Mouse (Mus musculus) fibroblast of lung, adult 2 months (primary cell): ENCODE data around the gene Grik1.

Experiments
- DNase-seq: peaks from one replicate; pipeline ENCODE4 v3.0.0-alpha.2; 2011; ENCODE audit warnings: low read depth

Gene Grik1

GRCm38 (mm10) chr16:88290132-88290772, at the start of gene Grik1:
TSS of gene Grik1 (minus strand) at chr16:88290265.
- no peak for DNase-seq

- DNase-seq, result no peak
These were observed 4.1 kb upstream of the Grik1 start for GRCm38 (mm10) chr16:88294209-88294608.

GRCm38 (mm10) chr16:88289421-88290081, 514 bp downstream of the Grik1 start:
- DNase-seq, result no peak

- no peak for DNase-seq
These were observed 31.7 kb downstream of the Grik1 start for GRCm38 (mm10) chr16:88258407-88258806.

DNA sequence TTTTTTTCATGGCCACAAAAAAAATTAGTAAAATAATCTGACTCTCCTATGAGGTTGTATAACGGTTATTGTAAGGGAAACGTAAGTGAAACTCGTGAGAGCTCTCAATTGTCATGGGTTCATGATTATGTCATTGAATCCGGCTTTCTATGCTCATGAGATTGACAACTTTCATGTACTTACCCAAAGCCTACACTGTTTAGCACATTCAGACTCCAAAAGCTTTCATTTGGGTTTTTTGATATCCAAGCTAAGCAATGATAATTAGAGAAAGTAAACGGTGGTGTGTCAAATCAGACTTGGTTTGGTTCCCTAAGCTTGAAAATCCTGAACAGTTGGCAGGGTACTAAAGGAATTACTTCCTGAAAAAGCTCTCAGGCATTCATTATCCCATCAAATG, 33.0 kb downstream of the Grik1 start:
- no peak for DNase-seq

GRCm38 (mm10) chr16:88256101-88256500, 34.0 kb downstream of the Grik1 start:
- DNase-seq, result no peak

DNA sequence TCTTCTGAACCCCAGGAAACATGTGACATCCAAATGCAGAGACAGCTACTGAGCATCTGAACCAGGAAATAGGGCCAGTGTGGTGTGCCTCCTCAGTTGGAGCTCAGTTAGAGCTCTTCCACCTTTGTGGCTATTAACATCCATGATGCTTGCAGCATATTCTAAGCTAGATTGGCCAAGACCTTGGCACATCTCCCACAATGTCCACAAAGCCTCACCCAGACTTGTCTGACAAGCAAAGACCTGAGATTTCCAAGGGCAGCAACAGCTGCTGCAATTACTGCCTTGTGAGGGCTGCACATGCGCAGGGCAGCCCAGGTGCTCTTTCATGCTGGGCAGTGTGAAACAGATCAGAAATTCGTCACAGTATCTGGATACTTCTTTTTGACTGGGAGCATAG, 37.4 kb downstream of the Grik1 start:
- DNase-seq, result no peak

DNA sequence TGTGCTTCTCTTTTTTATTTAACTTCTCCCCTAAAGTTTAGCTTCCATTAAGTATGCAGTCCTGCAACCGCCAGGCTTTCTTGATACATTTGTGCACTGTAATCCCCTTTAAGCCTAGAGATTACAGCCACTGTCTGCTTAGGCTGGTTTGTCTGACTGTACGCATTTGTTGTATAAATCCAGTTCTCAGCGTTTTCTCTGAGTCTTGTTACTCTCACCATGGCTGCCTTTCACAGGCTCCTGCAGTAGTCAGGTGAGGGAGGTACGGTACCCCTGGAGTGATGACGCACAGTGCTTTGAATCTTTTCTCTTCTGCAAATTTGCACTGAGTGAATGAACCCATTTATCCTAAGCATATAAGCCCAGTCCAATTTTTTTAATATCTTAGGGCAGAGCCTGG, 39.0 kb downstream of the Grik1 start:
- DNase-seq, result no peak

DNA sequence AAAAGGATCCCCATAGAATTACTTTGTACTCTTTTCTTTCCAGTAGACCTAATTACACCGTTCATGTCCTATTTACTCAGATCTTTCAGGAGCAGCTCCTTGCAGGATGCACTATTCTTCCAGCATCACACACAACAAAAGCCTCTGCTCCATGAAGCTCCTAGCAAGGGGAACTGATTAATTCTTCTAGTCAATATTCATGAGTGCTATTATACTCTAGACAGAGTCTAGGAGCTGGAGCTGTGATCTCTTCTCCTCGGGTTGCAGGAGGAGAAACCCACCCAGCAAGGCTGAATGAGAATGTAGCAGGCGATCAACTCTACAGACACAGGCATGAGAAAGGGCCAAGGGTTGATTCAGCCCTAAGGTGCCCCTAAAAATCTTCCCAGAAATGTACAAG, 40.2 kb downstream of the Grik1 start:
- no peak for DNase-seq

DNA sequence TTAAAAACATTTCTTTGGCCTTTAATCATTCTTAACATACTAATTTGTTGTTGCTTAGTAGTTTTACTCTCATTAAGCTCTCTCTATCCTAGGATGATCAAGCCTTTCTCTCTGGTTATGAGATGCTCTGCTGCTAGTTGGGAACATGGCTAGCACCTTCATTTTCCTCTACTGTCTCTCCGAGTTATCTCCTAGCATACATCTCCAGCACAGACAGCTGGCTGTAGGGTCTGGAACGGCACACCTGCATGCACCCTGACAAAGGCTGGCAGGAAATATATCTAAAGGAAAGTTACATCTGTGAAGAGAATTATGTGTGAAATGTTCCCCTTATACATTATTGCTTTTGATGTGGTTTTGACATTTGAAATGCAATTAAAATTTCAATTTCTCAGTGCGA, 42.5 kb downstream of the Grik1 start:
- DNase-seq, result no peak

- no peak for DNase-seq
These were observed 45.4 kb downstream of the Grik1 start for GRCm38 (mm10) chr16:88244658-88245057.

GRCm38 (mm10) chr16:88225616-88226015, 64.4 kb downstream of the Grik1 start:
- no peak for DNase-seq

GRCm38 (mm10) chr16:88221932-88222331, 68.1 kb downstream of the Grik1 start:
- DNase-seq, result no peak

DNA sequence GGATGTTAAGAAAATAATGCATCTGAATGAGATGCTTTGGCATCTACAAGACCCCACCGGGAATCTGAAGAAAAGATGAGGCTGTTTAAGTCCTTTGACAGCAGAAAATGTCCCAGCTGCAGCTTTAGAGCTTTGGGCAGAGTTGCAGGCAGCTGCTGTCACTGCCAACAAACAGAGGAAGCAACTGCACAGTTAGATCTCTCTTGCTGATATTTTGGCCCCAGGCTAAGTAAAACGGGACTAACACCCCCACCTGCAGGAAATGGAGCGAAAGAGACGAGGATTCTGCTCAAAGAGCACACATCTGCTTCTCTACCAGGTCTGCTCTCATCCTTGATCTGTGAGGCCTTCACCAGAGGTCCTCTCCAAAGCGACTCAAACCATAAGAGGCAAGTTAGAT, 77.5 kb downstream of the Grik1 start:
- DNase-seq, result no peak

- DNase-seq, result no peak
These were observed 78.2 kb downstream of the Grik1 start for GRCm38 (mm10) chr16:88211852-88212251.

- DNase-seq, result no peak
These were observed 85.7 kb downstream of the Grik1 start for GRCm38 (mm10) chr16:88204400-88204799.

DNA sequence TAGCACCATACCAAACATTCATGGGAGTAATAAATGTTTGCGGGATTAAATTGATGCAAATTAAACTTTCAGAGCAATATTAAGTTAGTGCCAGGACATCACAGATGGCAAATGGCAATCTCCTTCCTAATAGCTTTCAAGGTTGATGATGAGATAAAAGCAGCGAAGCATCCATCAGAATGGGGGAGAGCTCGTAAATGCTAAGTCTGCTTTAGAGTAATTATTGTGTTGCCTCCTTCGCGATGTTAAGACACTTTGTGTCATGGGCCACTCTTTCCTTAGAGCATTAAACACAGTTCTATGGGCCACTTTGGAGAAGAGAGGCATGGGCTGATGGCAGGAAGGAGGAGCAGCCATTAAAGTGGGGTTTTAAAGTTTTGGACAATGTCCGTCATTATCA, 86.1 kb downstream of the Grik1 start:
- DNase-seq, result no peak

GRCm38 (mm10) chr16:88187433-88188037, 102.5 kb downstream of the Grik1 start:
- DNase-seq, result no peak

DNA sequence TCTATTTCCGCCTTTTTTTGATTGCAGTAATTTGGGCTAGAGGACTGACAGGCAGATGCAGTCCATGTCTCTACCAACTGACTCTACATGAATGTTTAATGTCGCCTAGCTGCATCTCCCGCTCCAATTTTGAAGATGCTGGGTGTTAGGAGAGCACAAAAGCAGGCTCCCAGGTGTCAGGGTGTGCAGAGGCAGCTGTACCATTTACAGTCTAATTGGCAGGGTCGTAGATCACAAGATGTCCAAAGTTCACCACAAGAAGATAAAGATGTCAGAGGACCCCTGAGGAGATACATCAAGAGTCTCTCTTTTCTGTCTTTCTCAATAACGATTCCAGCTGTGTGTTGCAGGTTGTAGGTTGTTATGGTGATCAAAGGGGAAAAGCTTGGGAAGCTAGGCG, 111.3 kb downstream of the Grik1 start:
- DNase-seq, result no peak

GRCm38 (mm10) chr16:88177364-88177763, 112.7 kb downstream of the Grik1 start:
- DNase-seq, result no peak

- DNase-seq, result peak; percentile 29
These were observed 115.9 kb downstream of the Grik1 start for GRCm38 (mm10) chr16:88174083-88174721.

DNA sequence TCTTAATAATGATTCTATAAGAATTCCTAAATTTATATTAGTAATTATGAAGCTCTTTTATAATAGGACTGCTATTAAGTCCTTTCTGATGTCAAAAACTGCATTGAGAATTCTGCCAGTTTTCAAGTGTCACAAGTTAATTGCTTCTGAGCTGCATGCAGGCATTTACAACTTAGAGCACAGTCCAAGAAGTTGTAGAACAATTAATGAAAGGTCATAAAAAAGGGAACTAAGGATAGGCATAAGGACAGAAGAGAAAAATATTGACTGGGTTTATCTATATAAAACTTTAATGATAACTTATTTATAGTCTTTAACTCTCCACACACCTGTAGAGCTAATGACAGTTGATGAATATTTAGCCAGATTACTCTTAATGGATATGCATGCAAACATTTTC, 123.5 kb downstream of the Grik1 start:
- DNase-seq, result no peak

GRCm38 (mm10) chr16:88142574-88142973, 147.5 kb downstream of the Grik1 start:
- no peak for DNase-seq
